Mouse (Mus musculus) forebrain, embryonic 11.5 days (tissue): ENCODE results near the gene Brix1. TPM values are rescaled to one million over a fixed set of nuclear protein-coding genes. Genes with fewer than 3 reads are reported as not detected.

Experiments used
- ATAC-seq: fragments of 200-750 bp; cut with Nextera tagmentation; replicated peaks from 2 replicates; pipeline ENCODE4 v1.8.0; 2017; ENCODE audit warnings: moderate TSS enrichment; ENCODE audit not compliant: low FRiP score
- DNase-seq: peaks from one replicate; pipeline ENCODE4 v3.0.0-alpha.2; 2017; ENCODE audit warnings: low spot score
- H3K27ac ChIP-seq: fragments of 300-500 bp; sonication (generic); 2 replicates; pipeline ENCODE4 v1.5.1; 2014; ENCODE audit warnings: low read depth, low read length
- H3K27me3 ChIP-seq: fragments of 300-500 bp; sonication (generic); 2 replicates; pipeline ENCODE4 v1.6.1; 2014; ENCODE audit warnings: mild to moderate bottlenecking, low read length, mixed read lengths; ENCODE audit not compliant: control insufficient read depth, insufficient read depth
- H3K36me3 ChIP-seq: fragments of 300-500 bp; sonication (generic); 2 replicates; pipeline ENCODE4 v1.6.1; 2014; ENCODE audit warnings: mild to moderate bottlenecking, low read length, moderate library complexity, mixed read lengths; ENCODE audit not compliant: control insufficient read depth, insufficient read depth
- H3K4me1 ChIP-seq: fragments of 300-500 bp; sonication (generic); replicated peaks from 2 replicates; pipeline ENCODE4 v1.6.1; 2014; ENCODE audit warnings: low read length, mixed read lengths; ENCODE audit not compliant: control insufficient read depth, insufficient read depth
- H3K4me2 ChIP-seq: fragments of 300-500 bp; sonication (generic); 2 replicates; pipeline ENCODE4 v1.6.1; 2014; ENCODE audit warnings: low read depth, mild to moderate bottlenecking, low read length, moderate library complexity, mixed read lengths; ENCODE audit not compliant: severe bottlenecking
- H3K4me3 ChIP-seq: fragments of 300-500 bp; sonication (generic); 2 replicates; pipeline ENCODE4 v1.5.1; 2014; ENCODE audit warnings: low read depth, low read length
- H3K9ac ChIP-seq: fragments of 300-500 bp; sonication (generic); 2 replicates; pipeline ENCODE4 v1.6.1; 2014; ENCODE audit warnings: low read length
- H3K9me3 ChIP-seq: fragments of 300-500 bp; sonication (generic); 2 replicates; pipeline ENCODE4 v1.6.1; 2016; ENCODE audit warnings: low read length, mixed read lengths; ENCODE audit not compliant: control insufficient read depth
- WGBS: fragments of 180-500 bp; shearing (Covaris S2); extraction: QIAGEN DNeasy Blood & Tissue Kit; methylation state at CpG from one replicate; pipeline ENCODE4 v1.1.7; 2014; 5-methylcytosine and 5-hydroxymethylcytosine counted together
- polyA plus RNA-seq: library from polyadenylated mRNA; unstranded; fragments of >200 nt; fragmentation: Nextera tagmentation; extraction: Ambion mirVana; gene quantifications from 2 replicates; pipeline ENCODE4 v1.2.1, GENCODE M21; 2014

The Brix1 gene
- polyA plus RNA-seq, 1 experiment from 2014 or later = 146 TPM

DNA sequence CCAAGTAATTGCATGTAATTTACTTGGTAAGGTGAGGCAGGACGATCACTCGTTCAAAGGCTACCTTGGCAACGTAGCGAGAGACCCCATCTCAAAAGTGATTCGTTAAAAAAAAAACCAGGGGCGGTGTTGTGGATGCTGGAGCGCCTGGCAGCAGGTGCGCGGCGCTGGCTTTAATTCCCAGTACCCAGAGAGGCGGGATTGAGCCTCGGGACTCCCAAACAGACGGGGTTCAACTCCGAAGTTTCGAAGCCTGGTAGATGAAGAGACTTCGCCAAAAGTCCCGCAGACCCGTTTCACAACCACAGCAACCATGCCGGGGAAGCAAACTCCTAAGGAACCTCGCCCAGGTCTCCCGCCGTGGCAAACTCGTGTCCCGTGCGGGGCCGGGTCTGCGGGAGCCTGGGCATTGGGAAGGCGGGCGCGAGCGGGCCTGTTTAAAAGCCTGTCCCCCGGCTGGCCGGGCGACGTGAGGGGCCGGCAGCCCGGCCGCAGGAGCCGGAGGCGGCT is 16.1 kb downstream of the Brix1 start:
- no peak for DNase-seq
- peak overlapping the region; percentile 81 for H3K4me2 ChIP-seq
- H3K36me3 ChIP-seq = no peaks in the 10 kb centered on the region
- no peaks in the 10 kb centered on the region for H3K9me3 ChIP-seq
- peak; percentile 39 for ATAC-seq
- H3K27ac ChIP-seq = peak overlapping the region; percentile 62
- H3K4me1 ChIP-seq = no peaks in the 10 kb centered on the region
- peak overlapping the region; percentile 80 for H3K9ac ChIP-seq
- WGBS = under 1% methylated on average over 40 of the region's 40 CpGs
- no peaks in the 10 kb centered on the region for H3K27me3 ChIP-seq
- peak overlapping the region; percentile 81 for H3K4me3 ChIP-seq

DNA sequence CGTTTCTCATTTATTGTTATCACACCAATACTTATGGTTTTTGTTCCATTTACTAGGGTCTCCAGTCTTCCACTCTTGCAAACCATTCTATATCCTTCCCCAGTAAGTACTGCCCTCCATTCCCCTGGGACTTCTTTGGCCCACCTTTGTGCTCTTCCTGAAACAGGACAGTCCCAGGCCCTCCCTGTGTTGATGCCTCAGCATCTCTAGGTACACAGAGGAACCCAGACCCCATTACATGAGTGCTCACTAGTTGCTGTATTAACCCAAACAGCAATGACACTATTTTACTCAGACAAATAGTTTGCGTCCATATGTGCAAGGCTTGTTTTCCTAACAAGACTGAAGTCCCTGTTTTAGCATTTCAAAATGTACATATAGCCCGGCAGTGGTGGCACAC is 17.0 kb downstream of the Brix1 start:
- H3K9me3 ChIP-seq = no peaks in the 10 kb centered on the region
- no peak overlapping the region; the same call in 1 of the 2 replicates for H3K4me2 ChIP-seq
- no peak for DNase-seq
- no peak overlapping the region for H3K4me3 ChIP-seq
- no peaks in the 10 kb centered on the region for H3K27me3 ChIP-seq
- no peak overlapping the region for H3K27ac ChIP-seq
- WGBS = 86% methylated on average over 3 of the region's 3 CpGs
- no peaks in the 10 kb centered on the region for H3K36me3 ChIP-seq
- ATAC-seq = no peak
- H3K4me1 ChIP-seq = no peaks in the 10 kb centered on the region
- H3K9ac ChIP-seq = no peak overlapping the region

DNA sequence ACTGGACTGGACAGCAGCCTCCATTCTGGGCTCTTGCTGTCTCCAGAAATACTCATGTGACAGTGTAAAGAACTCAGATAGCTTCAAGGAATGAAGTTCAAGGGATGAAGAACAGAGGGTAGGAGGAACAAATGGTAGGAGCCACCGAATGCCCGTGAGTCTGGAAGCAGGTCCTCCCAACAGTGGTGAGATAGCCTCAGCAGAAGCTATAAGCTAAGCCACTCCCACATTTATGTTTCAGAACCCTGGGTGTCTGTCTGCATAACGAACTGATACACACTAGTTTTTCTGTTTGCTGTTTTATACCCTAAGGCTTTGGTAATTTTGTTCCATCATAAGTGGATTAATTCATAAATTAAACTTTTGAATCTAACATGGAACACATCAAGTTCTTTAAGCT is 21.1 kb downstream of the Brix1 start:
- no peaks in the 10 kb centered on the region for H3K9me3 ChIP-seq
- 92% methylated on average over 3 of the region's 3 CpGs for WGBS
- no peak overlapping the region for H3K4me2 ChIP-seq
- H3K4me3 ChIP-seq = no peak overlapping the region
- DNase-seq = no peak
- no peak overlapping the region for H3K27ac ChIP-seq
- H3K36me3 ChIP-seq = peaks cover under 1% of the 10 kb centered on the region; the same call in 1 of the 2 replicates
- ATAC-seq = no peak
- no peak overlapping the region for H3K9ac ChIP-seq
- no peaks in the 10 kb centered on the region for H3K27me3 ChIP-seq
- no peaks in the 10 kb centered on the region for H3K4me1 ChIP-seq

- 88% methylated on average over 5 of the region's 5 CpGs for WGBS
- ATAC-seq (no peak), DNase-seq (no peak)
- Histone ChIP-seq H3K4me3 (no peak overlapping the region), H3K36me3 (peaks cover 4% of the 10 kb centered on the region; the same call in 1 of the 2 replicates), H3K4me1 (no peaks in the 10 kb centered on the region), H3K9ac (no peak overlapping the region), H3K27ac (no peak overlapping the region), H3K27me3 (no peaks in the 10 kb centered on the region), H3K4me2 (no peak overlapping the region), H3K9me3 (no peaks in the 10 kb centered on the region)
Measured at GRCm38 (mm10) chr15:10463555-10463954, 22.2 kb downstream of the Brix1 start.

DNA sequence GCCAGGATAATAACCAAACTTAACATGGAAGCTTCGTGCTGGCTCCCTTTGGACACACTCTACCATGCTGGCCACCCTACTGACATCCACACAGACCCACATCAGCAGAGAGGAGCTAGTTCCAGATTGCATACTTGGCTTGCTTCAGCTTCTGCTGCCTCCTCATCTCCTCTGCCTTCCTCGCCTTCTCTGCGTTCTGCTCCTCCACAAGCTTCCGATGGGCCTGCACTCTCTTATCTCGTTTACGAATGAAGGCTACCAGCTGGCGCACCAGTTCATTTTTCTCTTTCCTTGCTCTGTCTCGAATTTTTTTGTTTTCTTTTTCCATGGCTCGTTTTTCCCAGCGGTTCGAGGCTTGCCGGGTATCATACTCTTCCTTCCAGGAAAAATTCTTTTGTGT is 24.8 kb downstream of the Brix1 start:
- no peaks in the 10 kb centered on the region for H3K27me3 ChIP-seq
- H3K4me3 ChIP-seq = no peak overlapping the region
- DNase-seq (no peak), ATAC-seq (no peak)
- peaks cover 4% of the 10 kb centered on the region; the same call in 1 of the 2 replicates for H3K36me3 ChIP-seq
- H3K4me2 ChIP-seq = no peak overlapping the region
- 94% methylated on average over 12 of the region's 12 CpGs for WGBS
- no peaks in the 10 kb centered on the region for H3K9me3 ChIP-seq
- H3K9ac ChIP-seq = no peak overlapping the region
- H3K27ac ChIP-seq = no peak overlapping the region
- H3K4me1 ChIP-seq = no peaks in the 10 kb centered on the region

- Histone ChIP-seq H3K4me3 (no peak overlapping the region), H3K4me2 (no peak overlapping the region), H3K9ac (no peak overlapping the region), H3K27me3 (no peaks in the 10 kb centered on the region), H3K27ac (no peak overlapping the region), H3K4me1 (no peaks in the 10 kb centered on the region), H3K9me3 (no peaks in the 10 kb centered on the region), H3K36me3 (peaks cover 4% of the 10 kb centered on the region; the same call in 1 of the 2 replicates)
- DNase-seq = no peak
- no peak for ATAC-seq
- WGBS = 91% methylated on average over 3 of the region's 3 CpGs
Measured at GRCm38 (mm10) chr15:10447102-10447501, 38.6 kb downstream of the Brix1 start.

DNA sequence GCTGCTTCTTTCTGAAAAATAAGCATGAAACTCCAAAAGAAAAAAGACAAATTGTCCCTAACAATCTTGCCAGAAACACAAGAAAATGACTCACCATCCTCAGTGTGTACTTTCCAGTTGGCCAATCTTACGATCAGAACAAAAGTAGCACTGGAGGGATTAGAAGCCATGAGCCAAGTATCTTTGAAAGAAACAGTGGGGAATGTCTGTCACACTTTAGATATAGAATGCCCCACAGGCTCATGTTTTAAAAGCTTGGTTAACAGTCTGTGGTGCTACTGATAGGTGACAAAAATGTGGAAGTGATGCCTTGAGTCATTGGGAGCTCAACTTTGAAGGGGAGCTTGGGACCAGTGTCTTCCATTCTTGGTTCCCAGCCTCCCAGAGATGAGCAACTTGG is 43.5 kb downstream of the Brix1 start:
- Histone ChIP-seq H3K36me3 (peaks cover 2% of the 10 kb centered on the region; the same call in 1 of the 2 replicates), H3K9me3 (no peaks in the 10 kb centered on the region), H3K4me2 (no peak overlapping the region), H3K4me1 (no peaks in the 10 kb centered on the region), H3K4me3 (no peak overlapping the region), H3K9ac (no peak overlapping the region), H3K27ac (no peak overlapping the region), H3K27me3 (no peaks in the 10 kb centered on the region)
- WGBS = 65% methylated on average over 1 of the region's 1 CpGs
- no peak for DNase-seq
- ATAC-seq = no peak

GRCm38 (mm10) chr15:10441493-10441892 is 44.3 kb downstream of the Brix1 start:
- H3K36me3 ChIP-seq = peaks cover 2% of the 10 kb centered on the region; the same call in 1 of the 2 replicates
- 94% methylated on average over 9 of the region's 9 CpGs for WGBS
- no peak overlapping the region for H3K4me3 ChIP-seq
- no peaks in the 10 kb centered on the region for H3K9me3 ChIP-seq
- no peak for DNase-seq
- H3K27ac ChIP-seq = no peak overlapping the region
- H3K4me1 ChIP-seq = no peaks in the 10 kb centered on the region
- ATAC-seq = no peak
- H3K9ac ChIP-seq = no peak overlapping the region
- H3K27me3 ChIP-seq = no peaks in the 10 kb centered on the region
- H3K4me2 ChIP-seq = no peak overlapping the region

- H3K4me3 ChIP-seq = no peak overlapping the region
- H3K36me3 ChIP-seq = no peaks in the 10 kb centered on the region
- H3K27ac ChIP-seq = no peak overlapping the region
- H3K4me1 ChIP-seq = no peaks in the 10 kb centered on the region
- H3K9ac ChIP-seq = no peak overlapping the region
- H3K9me3 ChIP-seq = no peaks in the 10 kb centered on the region
- no peak for DNase-seq
- ATAC-seq = no peak
- H3K27me3 ChIP-seq = no peaks in the 10 kb centered on the region
- H3K4me2 ChIP-seq = no peak overlapping the region
- 78% methylated on average over 6 of the region's 6 CpGs for WGBS
Measured at GRCm38 (mm10) chr15:10439963-10440362, 45.8 kb downstream of the Brix1 start.
